Mouse (Mus musculus): ENCODE data around the gene Fcmr. TPM values are rescaled to one million over a fixed set of nuclear protein-coding genes. Genes with fewer than 3 reads are reported as not detected.

The Fcmr gene
- polyA plus RNA-seq (2012): 0.57 and 6.6 TPM in 2 replicates

DNA sequence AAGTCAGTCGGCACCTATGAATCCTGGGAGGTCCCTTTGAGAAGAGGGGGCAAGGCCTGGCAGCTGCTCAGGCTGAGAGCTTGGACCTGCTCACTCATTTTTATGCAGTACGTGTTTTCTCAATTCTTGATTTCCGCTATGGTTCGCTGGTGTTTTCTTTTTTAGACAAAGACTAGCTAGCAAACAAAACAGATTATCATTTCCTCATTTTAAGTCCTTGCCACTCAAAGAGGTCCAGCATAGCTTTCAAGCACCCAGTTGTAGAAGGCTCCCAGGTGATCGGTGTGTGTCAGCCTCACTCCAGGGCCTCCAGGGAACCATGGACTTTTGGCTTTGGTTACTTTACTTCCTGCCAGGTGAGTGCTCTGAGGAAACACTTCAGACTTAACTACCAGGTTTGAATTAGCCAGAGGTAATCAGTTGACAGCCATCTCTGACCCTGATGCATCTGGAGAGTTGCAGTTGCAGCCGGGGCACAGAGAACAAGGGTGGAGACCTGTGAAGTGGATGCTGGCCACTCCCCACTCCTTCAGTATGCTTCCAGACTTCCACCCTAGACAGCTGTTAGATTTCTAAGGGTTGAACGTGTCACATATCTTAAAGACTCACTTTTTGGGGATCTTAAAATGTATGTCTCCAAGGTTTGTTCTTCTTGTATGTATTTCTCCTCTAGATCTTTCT lies at the start of gene Fcmr:
Gene Fcmr, plus strand, starts transcription at position 129 of the 681 bp plus-strand sequence.

DNA sequence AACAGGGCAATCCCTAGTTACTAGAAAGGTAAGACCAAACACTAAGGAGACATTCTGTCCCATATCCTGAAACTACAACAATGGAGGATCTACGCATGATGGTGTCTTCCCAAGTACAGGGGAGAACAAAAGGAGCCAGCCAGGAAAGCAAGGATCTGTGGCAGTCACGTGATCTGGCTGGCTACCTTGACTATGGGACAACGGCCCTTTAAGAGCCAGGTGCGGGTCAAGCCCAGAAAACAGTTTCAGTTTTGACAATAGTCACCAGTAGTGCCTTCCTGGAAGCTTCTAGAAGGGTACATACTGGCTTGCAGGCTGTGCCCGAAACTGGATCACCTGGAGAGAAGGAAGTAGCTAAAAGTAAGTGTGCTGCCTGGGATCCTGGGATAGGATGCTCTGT lies 39.0 kb upstream of the Fcmr start, which contains the start of gene Pigr:
Gene Pigr, plus strand, starts transcription at position 237 of the 400 bp plus-strand sequence.

DNA sequence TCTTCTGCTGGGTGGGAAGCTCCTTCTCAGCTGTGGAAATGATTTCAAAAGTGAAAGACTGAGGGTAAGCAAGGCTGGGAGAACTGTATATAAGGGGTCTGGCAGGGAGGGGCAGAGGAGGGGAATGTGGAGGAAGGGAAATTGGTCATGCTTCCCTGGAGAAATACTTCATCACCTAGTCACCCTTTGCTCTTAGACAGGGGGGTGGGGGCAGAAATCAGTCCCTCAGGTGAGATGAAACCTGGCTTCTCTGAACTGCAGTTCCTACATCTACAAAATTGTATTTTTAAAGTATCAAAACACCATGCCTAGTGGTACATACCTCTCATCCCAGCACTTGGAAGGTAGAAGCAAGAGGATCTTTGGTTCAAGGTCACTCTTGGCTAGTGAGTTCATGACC lies 21.9 kb downstream of the Fcmr start, which contains the start of gene Il24:
Gene Il24, minus strand, starts transcription at position 101 of the 400 bp plus-strand sequence.

DNA sequence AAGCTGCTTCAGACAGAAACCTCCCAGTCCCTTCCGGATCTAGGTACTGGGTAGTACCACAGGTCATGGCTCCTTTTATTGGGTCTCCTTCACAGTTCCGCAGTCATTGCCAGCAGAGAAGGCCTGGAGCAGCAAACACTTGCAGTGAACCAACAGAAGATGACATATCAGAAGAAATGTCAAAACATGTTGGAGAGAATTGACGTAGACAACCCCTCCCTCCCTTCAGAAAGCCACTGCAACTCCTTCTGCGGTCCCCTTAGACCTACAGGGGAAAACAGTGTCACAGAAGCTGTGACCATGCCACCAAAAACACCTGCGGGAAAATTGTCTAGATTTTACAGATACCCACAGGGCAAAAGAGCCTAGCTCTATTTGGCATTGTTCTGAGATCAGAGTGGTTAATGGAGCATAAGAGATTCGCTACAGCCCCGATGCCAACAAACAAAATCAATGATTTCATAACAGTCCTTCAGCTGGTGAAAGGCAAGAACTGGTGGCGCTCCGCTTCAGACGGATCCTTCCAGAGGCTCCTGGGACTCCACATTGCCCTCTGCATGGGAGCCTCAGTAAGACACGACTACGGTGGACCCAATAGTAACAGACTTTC lies 46.0 kb downstream of the Fcmr start, which contains the start of gene Il20:
Gene Il20, minus strand, starts transcription at position 51 of the 610 bp plus-strand sequence.

Other genes starting within 250 kb of the Fcmr start
- 0.04 TPM in 1 of 2 replicates, not detected in the other for gene Zp3r, start 236.0 kb upstream of the Fcmr start, polyA plus RNA-seq (2012)
- not detected in 2 replicates for gene C4bp, start 204.0 kb upstream of the Fcmr start, polyA plus RNA-seq (2012)
- gene Gm29427, start 149.9 kb upstream of the Fcmr start, polyA plus RNA-seq (2012): not detected in 2 replicates
- 1.2 and 1.8 TPM in 2 replicates for gene Yod1, start 148.3 kb upstream of the Fcmr start, polyA plus RNA-seq (2012)
- 2.5 and 3.2 TPM in 2 replicates for gene Pfkfb2, start 136.4 kb upstream of the Fcmr start, polyA plus RNA-seq (2012)
- 0.29 and 0.44 TPM in 2 replicates for gene AA986860, start 133.7 kb upstream of the Fcmr start, polyA plus RNA-seq (2012)
- not detected in 2 replicates for gene Fcamr, start 64.8 kb upstream of the Fcmr start, polyA plus RNA-seq (2012)
- not detected in 2 replicates for gene Pigr, start 39.0 kb upstream of the Fcmr start, polyA plus RNA-seq (2012)
- not detected in 2 replicates for gene Il24, start 21.8 kb downstream of the Fcmr start, polyA plus RNA-seq (2012)
- not detected in 2 replicates for gene Il20, start 45.8 kb downstream of the Fcmr start, polyA plus RNA-seq (2012)
- gene Il19, start 74.4 kb downstream of the Fcmr start, polyA plus RNA-seq (2012): not detected in 2 replicates
- gene Il10, start 154.2 kb downstream of the Fcmr start, polyA plus RNA-seq (2012): not detected in 2 replicates
- gene Mapkapk2, start 232.2 kb downstream of the Fcmr start, polyA plus RNA-seq (2012): 313 and 344 TPM in 2 replicates